Mouse (Mus musculus) urinary bladder, adult 2 months (tissue): ENCODE results near the gene Ankfn1. TPM values are rescaled to one million over a fixed set of nuclear protein-coding genes. Genes with fewer than 3 reads are reported as not detected.

Experiments used
- DNase-seq: peaks from one replicate; pipeline ENCODE4 v3.0.0; 2022; ENCODE audit warnings: low spot score
- polyA plus RNA-seq: library from polyadenylated mRNA; depleted of rRNA; stranded (reverse); fragments of >200 nt; gene quantifications from 2 replicates; pipeline ENCODE4 v1.2.3, GENCODE M21; 2012; rRNA removed

The Ankfn1 gene
- 26.4 and 27.0 TPM in 2 replicates for polyA plus RNA-seq

DNA sequence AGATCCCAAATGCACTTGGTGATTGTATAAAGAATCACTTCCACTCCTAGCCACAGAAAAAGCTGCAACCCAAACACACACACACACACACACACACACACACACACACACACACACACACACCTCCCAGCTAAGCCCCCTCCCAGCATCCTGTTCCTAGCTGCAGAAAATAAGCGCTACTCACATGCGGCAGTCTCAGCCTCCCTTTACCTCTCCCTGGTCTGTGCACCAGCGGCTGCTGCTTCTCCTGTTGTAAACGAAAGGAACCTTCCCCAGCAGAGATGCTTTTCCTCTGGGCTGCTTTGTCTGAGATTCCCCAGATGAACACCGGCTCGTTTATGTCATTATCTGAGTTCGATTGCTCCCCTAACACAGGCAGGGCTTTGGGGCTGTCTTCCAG is at the start of gene Ankfn1:
Gene Ankfn1, minus strand, starts transcription at position 223 of the 400 bp plus-strand sequence.
- no peak for DNase-seq

DNA sequence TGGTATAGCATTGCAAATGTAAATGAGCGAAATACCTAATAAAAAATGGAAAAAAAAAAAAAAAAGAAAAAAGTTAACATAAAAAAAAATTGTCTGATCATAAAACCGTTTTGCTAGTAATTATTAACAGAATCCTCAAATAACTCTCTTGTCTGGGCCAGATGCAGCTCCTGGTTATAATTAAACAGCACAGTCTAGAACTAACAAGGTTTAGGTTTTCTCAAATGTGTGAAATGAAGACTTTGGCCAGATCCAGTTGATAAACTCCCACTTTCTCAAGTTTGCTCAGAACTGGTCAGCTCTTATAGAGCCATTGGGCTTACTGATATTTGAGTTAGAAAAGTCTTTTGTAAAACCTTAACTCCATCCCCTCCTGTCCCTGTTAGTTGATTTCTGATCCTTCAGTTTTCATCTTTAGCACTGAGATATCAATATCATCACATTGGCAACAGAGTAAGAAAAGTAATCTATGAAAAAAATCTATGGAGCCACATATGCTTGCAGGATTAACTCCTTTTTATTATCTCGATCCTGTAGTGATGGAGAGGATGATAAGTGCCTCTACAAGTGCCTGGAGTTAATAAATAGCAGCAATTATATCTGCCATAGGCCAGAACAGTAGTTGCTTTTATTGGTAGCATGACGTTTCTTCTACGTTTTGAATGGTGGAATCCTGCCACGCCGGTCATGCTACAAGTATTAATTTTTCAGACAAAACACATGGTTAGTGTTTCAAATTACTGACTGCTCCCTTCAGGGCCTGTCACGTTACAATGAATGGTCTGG is 46.4 kb upstream of the Ankfn1 start:
- DNase-seq = no peak

DNA sequence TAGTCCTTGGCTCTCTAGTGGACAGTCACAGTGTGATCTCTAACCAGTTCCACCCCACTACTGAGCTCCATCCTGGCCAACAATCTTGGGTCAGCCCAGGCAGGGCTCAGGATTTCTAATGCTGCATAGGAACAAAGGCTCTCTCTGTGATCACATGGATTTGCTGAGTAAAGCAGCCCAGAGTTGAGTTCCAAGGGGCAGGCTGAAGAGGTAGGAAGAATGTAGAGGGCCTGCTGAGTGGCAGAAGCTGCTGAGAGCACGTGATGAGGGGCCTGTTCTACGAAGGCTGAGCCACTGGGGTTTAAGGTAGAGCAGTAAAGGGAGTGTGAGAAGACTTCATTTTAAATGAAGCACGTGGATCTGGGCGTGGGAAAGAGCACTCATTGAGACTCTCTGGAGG is 41.1 kb upstream of the Ankfn1 start:
- no peak for DNase-seq

DNA sequence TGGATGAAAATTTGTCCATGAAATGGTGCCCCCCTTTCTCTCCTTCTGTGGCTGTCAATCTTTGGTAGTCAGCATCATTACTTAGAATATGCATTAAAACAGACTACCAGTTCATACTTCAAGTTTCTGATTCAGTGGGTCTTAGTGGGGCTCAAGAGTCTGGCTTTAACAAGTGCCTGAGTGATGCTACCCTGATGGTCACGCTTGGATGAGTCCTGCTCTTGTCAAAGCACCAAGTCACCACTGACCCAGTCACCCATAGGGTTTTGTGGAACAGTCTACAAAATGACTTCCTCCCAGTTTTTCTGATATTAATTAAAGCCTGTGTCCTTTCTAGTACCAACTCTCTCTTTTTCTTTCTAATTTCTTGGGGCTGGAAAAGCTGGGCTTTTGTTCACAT is 34.0 kb upstream of the Ankfn1 start:
- no peak for DNase-seq

DNA sequence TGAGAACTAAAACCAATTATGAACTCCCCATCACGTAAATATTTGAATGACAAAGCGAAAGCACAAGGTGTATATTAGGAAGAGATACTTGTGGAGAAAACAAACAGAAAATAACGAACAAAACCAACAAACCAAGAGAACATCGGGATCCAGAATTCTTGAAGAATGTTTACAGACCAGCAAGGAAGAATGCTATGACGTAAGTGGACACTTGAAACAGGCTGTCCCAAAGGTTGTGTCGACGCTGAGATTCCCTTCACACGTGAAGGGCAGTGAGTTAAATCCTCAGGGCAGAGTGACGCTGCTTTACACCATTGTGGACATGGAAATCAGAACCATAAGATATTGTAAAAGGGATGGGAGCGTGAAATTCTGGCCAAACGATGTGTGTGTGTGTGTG is 30.5 kb upstream of the Ankfn1 start:
- no peak for DNase-seq

DNA sequence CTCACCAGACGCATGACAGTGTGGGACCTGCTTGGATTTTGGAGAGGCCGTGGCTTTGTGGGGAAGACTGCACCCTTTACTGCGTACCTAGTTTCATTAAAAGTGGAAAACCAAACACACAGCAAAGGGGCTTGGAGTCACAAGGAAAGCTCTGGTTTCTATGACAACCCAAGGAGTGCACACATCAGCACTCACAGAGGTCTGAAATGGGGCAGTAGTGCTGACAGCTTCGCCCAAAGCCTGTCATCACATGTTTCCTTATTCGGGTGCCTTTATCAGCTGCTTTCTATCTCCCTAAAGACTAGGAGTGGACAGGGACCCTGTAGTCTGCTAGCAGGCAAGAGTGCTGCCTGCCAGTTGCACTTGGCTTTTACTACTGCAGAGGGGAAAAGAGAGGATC is 27.4 kb upstream of the Ankfn1 start:
- no peak for DNase-seq

DNA sequence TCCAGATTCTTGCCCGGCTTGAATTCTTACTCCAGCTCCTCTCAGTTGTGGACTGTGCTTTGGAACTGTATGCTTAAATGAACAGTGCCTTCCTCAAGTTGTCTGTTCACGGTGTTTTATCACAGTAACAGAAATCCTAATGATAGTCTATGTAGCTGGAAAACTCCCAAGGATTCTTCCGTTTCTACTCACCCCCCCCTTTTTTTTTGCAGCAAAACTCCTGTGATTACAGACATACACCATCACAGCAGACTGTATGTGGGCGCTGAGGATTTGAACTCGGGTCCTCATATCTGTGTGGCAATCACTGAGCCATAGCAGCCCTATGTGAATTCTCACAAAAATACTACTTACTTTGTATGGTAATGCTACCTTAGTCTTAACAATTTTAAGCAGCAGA is 26.5 kb upstream of the Ankfn1 start:
- DNase-seq = no peak

DNA sequence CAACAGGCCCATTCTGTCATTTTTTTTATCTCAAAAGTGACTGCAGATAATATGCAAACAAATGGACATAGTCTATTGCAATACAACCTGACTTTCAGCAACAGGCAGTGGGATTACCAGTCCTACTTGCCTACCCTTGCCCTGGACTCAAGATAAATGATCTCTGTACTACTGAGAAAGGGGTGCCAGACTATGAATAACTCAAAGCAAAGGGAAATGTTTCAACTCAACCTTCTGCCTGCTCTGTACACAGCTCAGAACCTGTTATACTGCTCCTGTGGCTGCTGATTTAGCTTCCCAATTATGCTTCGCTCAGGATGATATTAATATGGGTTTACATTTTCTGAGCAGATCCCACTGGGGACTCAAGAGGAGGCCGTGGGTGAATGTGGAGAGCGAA is 15.3 kb upstream of the Ankfn1 start:
- no peak for DNase-seq

DNA sequence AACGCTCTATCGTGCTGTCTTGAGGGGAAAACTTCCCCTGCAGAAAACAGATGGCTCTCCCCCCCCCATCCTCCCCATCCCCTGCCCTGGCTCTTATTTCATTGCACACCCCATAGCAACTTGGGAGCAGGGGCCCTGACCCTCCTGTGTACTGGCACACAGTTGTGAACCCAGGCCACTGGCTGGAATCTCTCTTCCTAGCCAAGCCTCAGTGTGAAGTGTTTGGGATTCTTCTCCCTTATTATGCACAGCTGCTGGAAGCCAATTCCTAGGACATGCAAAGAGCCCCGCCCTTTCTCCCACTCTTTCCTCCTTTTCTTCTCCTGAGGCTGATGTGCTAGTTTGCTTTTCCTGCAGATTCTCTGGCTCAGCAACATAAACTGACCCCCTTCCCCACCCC is 1.4 kb downstream of the Ankfn1 start:
- no peak for DNase-seq

DNA sequence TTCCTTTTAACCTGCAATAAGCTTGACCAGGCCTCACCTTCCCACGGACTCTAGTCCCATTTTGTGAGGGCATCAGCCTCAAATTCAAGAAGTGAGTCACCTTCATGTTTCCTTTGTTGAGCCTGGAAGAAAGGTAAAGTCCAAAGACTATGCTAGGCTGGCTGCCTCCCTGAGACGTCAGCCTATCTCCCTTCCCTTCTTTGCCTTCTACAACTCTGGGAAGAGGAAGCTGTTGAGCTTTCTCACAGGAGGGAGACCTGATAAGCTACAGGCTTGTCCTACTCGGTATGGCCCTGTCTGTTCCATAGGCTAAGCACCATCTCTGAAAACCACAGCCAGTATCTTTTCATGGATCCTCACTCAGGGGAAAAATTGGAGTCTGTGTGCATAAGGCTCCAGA is 2.5 kb downstream of the Ankfn1 start:
- DNase-seq = no peak

DNA sequence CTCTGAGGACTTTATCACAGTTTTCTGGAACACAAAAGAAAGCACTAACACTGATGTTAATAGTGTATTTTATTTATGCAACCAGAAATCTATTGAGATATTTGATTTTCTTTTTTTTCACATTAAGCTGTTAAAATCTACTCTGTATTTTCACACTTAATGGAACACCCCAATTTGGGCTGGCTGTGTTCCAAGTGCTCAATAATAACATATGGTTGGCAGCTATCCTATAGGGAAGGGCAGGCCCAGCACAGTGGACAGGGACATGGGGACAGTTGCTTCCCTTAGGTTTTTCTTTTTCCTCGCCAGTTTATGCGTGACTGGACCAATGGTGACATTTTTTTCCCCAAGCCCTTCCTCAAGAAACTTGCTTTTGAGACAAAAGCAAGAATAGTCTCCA is 4.5 kb downstream of the Ankfn1 start:
- DNase-seq = no peak

DNA sequence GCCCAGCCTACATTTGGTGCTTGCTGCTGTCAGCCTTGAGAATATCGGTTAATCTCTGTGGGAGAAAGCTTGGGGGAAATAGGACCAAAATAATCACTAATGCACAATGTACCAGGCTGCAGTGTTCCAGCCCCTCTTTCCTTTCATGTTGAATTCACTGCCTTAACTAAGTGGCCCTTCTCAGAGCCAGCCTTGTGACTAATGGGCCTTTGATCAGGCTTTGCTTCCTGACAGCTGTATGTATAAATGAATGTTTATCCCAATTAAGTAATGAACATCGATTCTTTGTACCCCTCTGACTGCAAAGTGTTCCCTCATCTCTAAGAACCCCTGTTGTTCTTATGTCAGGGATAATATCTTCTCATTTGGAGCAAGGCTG is 11.7 kb downstream of the Ankfn1 start:
- DNase-seq = no peak

DNA sequence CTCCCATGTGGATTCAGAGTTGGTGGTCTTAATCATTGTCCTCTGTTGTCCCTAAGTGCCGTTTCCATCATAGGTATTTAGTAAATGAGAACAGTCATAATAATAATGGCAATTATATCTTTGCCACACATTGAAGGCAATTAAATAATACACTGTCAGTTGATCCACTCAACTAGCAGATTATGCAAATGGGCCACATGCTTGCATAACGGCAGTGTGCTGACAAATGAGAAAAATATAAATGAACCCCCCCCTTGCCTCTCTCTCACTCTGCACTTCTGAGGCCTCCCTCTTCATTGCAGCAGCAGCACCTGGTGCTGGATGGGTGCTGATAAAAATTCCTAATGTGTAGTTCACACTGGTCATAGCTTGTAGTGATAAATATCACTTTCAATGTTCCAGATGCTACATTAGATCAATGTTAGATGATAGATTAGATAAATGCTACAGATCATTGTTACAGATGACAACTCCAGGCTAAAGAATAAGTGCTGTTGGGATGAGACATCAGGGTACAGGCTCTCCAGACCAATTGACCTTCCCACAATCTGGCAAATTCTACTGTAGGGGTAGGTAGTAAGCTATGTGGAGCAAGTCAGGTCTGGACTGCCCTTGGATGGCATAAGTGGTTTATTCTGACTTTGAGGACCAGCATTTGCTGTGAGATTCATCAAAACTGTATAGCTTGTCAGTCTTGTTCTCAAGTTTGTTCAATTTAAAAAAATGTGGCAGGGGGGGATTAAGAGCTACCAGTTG is 12.3 kb downstream of the Ankfn1 start:
- no peak for DNase-seq

DNA sequence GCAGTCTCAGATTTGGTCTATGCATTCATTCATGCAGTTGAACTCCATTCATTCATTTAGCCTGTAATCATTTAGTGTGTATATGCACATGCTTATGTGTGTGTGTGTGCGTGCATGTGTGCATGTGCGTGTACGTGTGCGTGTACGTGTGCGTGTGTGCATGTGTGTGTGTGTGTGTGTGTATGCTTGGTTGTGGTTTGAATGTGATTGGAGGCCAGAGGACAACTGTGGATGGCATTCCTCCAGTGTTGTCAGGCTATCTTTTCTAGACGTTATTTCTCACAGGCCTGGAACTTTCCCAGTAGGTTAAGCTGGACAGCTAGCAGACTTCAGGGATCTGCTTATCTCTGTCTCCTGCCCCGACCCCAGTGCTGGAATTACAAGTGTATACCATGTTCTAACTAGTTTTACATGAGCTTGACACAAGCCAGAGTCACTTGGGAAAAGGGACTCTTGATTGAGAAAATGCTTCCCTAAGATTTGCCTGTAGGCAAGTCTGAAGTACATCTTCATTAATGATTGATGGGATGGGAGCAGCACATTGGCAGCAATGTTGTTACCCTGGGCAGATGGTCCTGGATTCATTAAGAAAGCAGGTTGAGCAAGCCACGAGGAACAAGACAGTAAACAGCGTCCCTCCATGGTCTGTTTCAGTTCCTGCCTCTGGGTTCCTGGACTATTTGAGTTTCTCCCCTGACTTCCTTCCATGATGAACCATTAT is 43.3 kb downstream of the Ankfn1 start:
- no peak for DNase-seq

DNA sequence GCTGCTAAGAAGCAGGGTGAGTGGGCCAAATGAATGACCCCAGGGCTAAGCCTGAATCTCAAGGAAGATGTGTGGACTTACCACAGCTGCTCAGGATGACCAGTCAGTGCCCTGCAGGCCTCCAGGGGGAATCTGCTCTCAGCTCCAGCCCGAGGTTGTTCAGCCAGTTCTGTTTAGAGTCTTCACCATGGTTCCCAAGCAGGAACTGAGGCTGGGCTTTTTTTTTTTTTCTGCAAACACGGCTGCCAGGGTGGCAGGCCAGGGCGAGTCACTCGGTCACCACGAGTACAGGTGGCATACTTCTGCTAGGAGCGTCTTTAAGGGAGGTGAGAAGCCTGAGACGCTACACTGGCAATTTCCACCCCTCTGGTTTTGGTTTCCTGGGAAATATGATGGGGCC is 43.9 kb downstream of the Ankfn1 start:
- DNase-seq = peak; percentile 30

DNA sequence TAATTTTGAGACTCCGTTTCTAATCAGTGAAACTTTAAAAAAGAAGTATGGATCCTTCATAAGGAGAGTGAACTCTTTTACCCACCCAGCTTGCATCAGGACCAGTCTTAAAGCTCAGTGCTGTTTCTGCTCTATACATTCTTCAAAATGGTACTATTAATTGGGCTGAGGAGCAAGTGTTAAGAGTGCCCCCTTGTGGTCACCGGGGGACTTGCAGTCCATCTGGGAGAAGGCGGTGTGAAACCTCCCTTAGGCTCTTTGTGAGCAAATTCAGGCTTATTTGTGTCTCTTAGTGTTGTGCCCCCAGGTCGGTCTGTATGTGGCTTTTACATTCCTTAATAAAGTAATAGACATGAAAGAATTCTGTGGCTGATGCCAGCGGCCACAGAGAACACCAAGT is 56.6 kb downstream of the Ankfn1 start:
- DNase-seq = peak; percentile 44

DNA sequence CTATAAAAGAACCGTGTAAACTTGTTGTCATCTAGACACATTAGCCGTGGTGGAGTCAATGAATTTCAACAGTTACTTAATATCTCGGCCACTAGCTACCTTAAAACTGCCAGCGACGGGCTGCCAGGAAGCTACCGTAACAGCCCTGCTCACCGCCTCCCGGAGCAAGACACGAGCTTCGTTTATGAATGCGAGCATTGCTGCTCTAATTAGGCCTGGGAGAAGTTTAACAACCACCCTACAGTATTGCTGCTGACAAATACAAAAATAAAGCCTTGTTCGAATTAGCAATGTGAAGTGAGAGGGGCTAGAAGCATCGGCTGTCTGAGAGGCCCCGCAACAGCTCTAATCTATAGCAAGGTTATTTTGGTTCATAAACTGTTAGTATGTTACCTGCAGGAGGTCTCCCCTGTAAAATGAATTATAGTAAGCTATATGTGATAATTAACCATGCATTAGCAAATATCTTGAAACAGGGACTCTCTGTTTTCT is 58.9 kb downstream of the Ankfn1 start:
- DNase-seq = no peak

DNA sequence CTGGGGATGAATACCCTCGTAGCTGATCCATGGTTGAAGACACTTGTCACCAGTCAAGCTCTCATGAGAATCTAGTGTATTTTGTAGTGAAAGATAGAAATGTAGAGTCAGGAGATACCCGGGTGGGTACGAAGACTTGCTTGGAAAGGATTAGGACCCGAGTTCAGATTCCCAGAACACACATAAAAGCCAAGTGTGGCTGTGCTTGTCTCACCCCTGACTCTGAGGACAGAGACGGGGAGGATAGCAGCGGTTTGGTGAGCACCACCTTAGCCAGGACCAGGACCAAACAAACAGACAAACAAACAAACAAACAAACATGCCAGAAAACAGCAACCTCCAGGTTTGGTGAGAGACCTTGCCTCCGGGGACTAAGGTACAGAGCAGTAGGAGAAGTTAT is 61.1 kb downstream of the Ankfn1 start:
- no peak for DNase-seq

DNA sequence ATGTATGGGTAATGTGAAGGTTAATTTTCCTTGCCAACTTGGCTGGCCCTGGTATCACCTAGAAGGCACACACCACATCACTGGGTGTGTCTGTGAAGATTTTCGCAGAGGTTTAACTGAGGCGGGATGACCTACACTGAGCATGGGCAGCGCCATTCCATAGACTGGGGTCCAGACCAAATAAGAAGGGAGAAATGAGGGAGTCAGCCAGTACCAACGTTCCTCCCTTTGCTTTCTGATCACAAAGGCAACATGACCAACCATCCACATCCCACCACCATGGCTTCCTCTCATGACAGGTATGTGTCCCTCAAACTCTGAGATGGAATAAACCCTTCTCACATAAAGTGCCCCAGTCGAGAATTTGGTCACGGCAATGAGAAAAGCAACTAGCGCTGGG is 68.9 kb downstream of the Ankfn1 start:
- no peak for DNase-seq

DNA sequence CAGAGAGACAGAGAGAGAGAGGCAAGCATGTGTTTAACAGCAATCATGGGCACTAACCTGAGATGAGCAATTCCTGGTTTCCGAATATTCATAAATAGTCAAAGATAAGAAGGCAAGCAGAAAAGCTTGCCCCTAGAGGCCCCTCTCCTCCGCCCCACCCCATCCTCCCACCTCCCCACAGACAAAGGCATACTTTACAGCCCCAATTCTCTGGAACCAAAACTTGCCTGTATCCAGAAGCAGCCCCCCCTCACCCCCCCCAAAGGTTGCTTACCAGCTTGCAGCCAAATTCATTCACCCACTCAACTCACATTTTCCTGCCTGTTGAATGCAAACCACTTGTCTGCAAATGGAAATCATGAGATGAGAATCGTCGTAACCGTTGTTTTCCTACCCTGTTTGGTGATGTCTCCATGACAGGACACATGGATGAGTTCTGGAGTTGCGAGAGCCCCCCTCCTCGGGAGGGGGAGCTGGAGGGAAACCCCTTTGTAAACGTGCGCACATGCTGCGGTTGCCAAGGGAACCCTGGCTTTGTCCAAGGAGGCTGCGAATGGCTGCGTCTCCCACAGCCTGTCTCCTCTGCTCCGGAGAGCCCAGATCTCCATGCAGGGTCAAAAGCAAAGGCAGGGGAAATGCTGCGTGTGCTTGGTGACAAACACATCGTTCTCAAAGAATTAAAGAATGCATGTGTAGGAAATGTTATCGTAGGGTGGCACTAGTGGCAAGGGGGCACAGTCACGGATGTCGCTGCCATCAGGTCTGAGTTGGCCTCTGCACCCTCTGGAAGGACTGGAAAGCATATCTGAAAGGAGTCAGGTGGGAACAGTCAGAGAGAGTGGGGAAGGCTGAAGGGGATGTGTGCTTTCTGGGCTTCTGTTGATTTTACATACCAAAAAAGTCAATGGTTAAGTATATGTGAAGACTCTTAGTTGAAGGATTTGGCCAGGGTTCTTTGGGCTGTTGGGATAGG is 80.7 kb downstream of the Ankfn1 start:
- DNase-seq = no peak

DNA sequence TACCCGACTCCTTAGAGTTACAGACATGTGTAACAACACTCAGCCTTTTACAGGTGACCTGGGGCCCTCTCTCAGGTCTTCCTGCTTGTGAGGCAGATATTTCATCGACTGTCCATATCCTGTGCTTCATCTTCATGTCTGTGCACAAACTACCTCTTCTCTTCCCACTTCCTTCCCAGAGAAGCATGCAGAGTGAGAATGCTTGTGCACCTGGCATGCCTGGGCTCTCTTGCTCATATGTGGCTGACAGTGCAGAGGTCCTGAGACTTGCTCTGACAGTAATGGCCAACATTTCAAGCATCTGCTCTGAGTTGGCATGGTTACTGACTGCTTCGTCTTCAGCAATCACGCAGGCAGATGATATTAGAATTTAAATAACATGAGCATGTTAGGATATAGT is 83.8 kb downstream of the Ankfn1 start:
- no peak for DNase-seq
